Mouse (Mus musculus): ENCODE measurements around the gene Daam1. TPM values are rescaled to one million over a fixed set of nuclear protein-coding genes. Genes with fewer than 3 reads are reported as not detected.

Gene Daam1
- total RNA-seq (2014; rRNA removed): 32.3 and 33.4 TPM in 2 replicates
- 5.5 and 7.7 TPM in 2 replicates for polyA plus RNA-seq (2012; rRNA removed)

- under 1% methylated on average over 34 of the region's 35 CpGs for WGBS
- H3K79me2 ChIP-seq (ENCODE audit: control insufficient read depth, insufficient read depth, low read length): peaks cover 14% of the 10 kb centered on the region; the same call in 1 of the 2 replicates
- peak within 1 kb of the TSS; percentile 92 for H3K9ac ChIP-seq (ENCODE audit: low read depth, low read length)
- H3K4me1 ChIP-seq (ENCODE audit: control insufficient read depth, insufficient read depth, low read length): peaks cover 17% of the 10 kb centered on the region
- H3K36me3 ChIP-seq (ENCODE audit: control insufficient read depth, insufficient read depth, low read length): no peaks in the 10 kb centered on the region
- peak; percentile 97 for TF ChIP-seq POLR2A (IDR thresholded peaks at IDR 0.05; ENCODE audit: extremely low read depth, insufficient read depth, low read length)
- peak; percentile 73 for TF ChIP-seq CTCF (IDR thresholded peaks at IDR 0.05; ENCODE audit: low read depth, low read length)
- peak; percentile 99 for DNase-seq (ENCODE audit: extremely low read depth, low read depth, low spot score)
- peak within 1 kb of the TSS; percentile 86 for H3K4me3 ChIP-seq (ENCODE audit: insufficient read depth, low read depth, low read length)
- H3K27me3 ChIP-seq (ENCODE audit: control insufficient read depth, insufficient read depth, low read length): no peaks in the 10 kb centered on the region
- peak within 1 kb of the TSS; percentile 77 for H3K27ac ChIP-seq (replicated peaks; ENCODE audit: insufficient read depth, low read depth, low read length)
Observed at GRCm38 (mm10) chr12:71830607-71831257, at the start of gene Daam1. Gene Daam1 (plus strand): TSS chr12:71831078.

DNA sequence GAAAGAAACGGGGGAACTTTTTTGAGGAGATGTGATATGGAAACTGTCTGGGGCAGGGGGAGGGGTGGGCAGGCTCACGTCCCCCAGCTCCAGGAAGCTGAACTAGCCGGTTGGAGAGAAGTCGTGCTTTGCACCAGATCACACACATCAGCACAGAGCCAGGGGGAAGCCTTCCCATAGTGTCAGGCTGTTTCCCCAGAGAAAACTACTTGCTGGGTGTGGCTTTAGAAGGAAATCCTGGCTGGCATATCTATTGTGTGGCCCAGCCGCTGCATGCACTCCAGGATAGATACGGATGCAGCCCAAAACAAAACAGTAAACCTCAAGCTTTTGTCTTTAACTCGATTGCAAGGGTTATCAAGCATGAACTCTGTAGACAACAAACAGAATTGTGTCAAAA, 49.7 kb upstream of the Daam1 start:
- Histone ChIP-seq H3K4me3 (ENCODE audit: insufficient read depth, low read depth, low read length) (no peak overlapping the region), H3K9ac (ENCODE audit: low read depth, low read length) (no peak overlapping the region), H3K27me3 (ENCODE audit: control insufficient read depth, insufficient read depth, low read length) (peaks cover 3% of the 10 kb centered on the region; the same call in 1 of the 2 replicates), H3K36me3 (ENCODE audit: control insufficient read depth, insufficient read depth, low read length) (no peaks in the 10 kb centered on the region), H3K27ac (replicated peaks; ENCODE audit: insufficient read depth, low read depth, low read length) (no peak overlapping the region), H3K4me1 (ENCODE audit: control insufficient read depth, insufficient read depth, low read length) (no peaks in the 10 kb centered on the region), H3K79me2 (ENCODE audit: control insufficient read depth, insufficient read depth, low read length) (no peaks in the 10 kb centered on the region)
- TF ChIP-seq POLR2A (IDR thresholded peaks at IDR 0.05; ENCODE audit: extremely low read depth, insufficient read depth, low read length): no peak
- no peak for TF ChIP-seq CTCF (IDR thresholded peaks at IDR 0.05; ENCODE audit: low read depth, low read length)
- 61% methylated on average over 7 of the region's 7 CpGs for WGBS
- no peak for DNase-seq (ENCODE audit: extremely low read depth, low read depth, low spot score)

- Histone ChIP-seq H3K4me1 (ENCODE audit: control insufficient read depth, insufficient read depth, low read length) (no peaks in the 10 kb centered on the region), H3K79me2 (ENCODE audit: control insufficient read depth, insufficient read depth, low read length) (no peaks in the 10 kb centered on the region), H3K4me3 (ENCODE audit: insufficient read depth, low read depth, low read length) (no peak overlapping the region), H3K27ac (replicated peaks; ENCODE audit: insufficient read depth, low read depth, low read length) (no peak overlapping the region), H3K36me3 (ENCODE audit: control insufficient read depth, insufficient read depth, low read length) (no peaks in the 10 kb centered on the region), H3K9ac (ENCODE audit: low read depth, low read length) (no peak overlapping the region), H3K27me3 (ENCODE audit: control insufficient read depth, insufficient read depth, low read length) (no peaks in the 10 kb centered on the region)
- TF ChIP-seq POLR2A (IDR thresholded peaks at IDR 0.05; ENCODE audit: extremely low read depth, insufficient read depth, low read length) (no peak), CTCF (IDR thresholded peaks at IDR 0.05; ENCODE audit: low read depth, low read length) (no peak)
- 91% methylated on average over 3 of the region's 3 CpGs for WGBS
- no peak for DNase-seq (ENCODE audit: extremely low read depth, low read depth, low spot score)
Observed at GRCm38 (mm10) chr12:71783970-71784369, 46.9 kb upstream of the Daam1 start.

DNA sequence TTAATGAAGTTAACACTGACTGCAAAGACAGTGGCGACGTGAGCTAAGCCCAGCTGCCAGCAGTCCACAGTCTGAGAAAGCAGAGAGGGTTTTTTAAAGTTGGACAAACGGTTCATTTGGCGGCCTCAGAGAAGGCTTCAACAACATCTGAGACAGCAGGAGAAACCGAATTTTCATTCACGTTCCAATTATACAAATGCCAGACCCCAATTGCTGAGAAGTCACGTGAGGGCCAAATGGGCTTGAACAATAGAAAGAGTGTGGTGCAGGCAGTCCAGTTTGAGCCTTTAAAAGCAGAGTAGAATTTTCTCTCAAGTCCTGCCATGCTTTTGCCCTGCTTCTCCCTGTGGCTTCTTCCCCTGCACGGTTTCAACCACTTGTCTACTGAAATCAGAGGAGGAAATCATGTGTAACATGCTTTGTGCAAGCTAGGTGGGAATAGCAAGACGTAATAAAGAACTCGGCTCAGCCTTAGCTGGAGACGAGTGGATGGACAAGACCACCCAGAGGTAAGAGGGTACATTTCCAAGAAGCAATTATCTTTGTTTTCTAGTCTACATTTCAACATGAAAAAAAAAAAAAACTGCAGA, 46.1 kb upstream of the Daam1 start:
- TF ChIP-seq POLR2A (IDR thresholded peaks at IDR 0.05; ENCODE audit: extremely low read depth, insufficient read depth, low read length) (no peak), CTCF (IDR thresholded peaks at IDR 0.05; ENCODE audit: low read depth, low read length) (no peak)
- 89% methylated on average over 11 of the region's 11 CpGs for WGBS
- Histone ChIP-seq H3K4me1 (ENCODE audit: control insufficient read depth, insufficient read depth, low read length) (no peaks in the 10 kb centered on the region), H3K9ac (ENCODE audit: low read depth, low read length) (no peak overlapping the region), H3K79me2 (ENCODE audit: control insufficient read depth, insufficient read depth, low read length) (no peaks in the 10 kb centered on the region), H3K36me3 (ENCODE audit: control insufficient read depth, insufficient read depth, low read length) (no peaks in the 10 kb centered on the region), H3K4me3 (ENCODE audit: insufficient read depth, low read depth, low read length) (no peak overlapping the region), H3K27me3 (ENCODE audit: control insufficient read depth, insufficient read depth, low read length) (no peaks in the 10 kb centered on the region), H3K27ac (replicated peaks; ENCODE audit: insufficient read depth, low read depth, low read length) (no peak overlapping the region)
- no peak for DNase-seq (ENCODE audit: extremely low read depth, low read depth, low spot score)

DNA sequence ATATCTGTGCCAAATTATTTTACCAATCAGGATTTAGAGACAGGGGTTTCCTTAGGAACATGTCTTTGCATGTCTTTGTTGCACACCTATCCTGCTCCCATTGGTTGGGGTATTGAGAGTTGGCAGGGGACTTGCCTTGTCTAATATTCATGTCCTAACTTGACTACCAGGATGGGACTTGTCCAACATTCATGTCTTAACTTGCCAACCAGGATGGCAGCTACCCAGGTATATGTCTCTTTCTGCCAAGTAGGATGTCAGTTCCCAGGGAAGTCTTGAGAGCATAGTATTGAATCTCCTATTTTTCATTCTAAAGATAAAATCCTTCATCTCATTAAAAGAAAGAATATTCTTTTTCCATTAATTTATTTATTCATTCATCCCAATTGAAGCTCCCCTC, 44.4 kb upstream of the Daam1 start:
- TF ChIP-seq CTCF (IDR thresholded peaks at IDR 0.05; ENCODE audit: low read depth, low read length): no peak
- TF ChIP-seq POLR2A (IDR thresholded peaks at IDR 0.05; ENCODE audit: extremely low read depth, insufficient read depth, low read length): no peak
- no peak overlapping the region for H3K27ac ChIP-seq (replicated peaks; ENCODE audit: insufficient read depth, low read depth, low read length)
- H3K36me3 ChIP-seq (ENCODE audit: control insufficient read depth, insufficient read depth, low read length): no peaks in the 10 kb centered on the region
- no peaks in the 10 kb centered on the region for H3K4me1 ChIP-seq (ENCODE audit: control insufficient read depth, insufficient read depth, low read length)
- no peak overlapping the region for H3K4me3 ChIP-seq (ENCODE audit: insufficient read depth, low read depth, low read length)
- H3K79me2 ChIP-seq (ENCODE audit: control insufficient read depth, insufficient read depth, low read length): no peaks in the 10 kb centered on the region
- no peaks in the 10 kb centered on the region for H3K27me3 ChIP-seq (ENCODE audit: control insufficient read depth, insufficient read depth, low read length)
- no peak overlapping the region for H3K9ac ChIP-seq (ENCODE audit: low read depth, low read length)
- DNase-seq (ENCODE audit: extremely low read depth, low read depth, low spot score): no peak

GRCm38 (mm10) chr12:71788791-71789190, 42.1 kb upstream of the Daam1 start:
- H3K27me3 ChIP-seq (ENCODE audit: control insufficient read depth, insufficient read depth, low read length): no peaks in the 10 kb centered on the region
- no peak overlapping the region for H3K27ac ChIP-seq (replicated peaks; ENCODE audit: insufficient read depth, low read depth, low read length)
- DNase-seq (ENCODE audit: extremely low read depth, low read depth, low spot score): no peak
- H3K9ac ChIP-seq (ENCODE audit: low read depth, low read length): no peak overlapping the region
- WGBS: 75% methylated on average over 4 of the region's 4 CpGs
- no peaks in the 10 kb centered on the region for H3K4me1 ChIP-seq (ENCODE audit: control insufficient read depth, insufficient read depth, low read length)
- H3K4me3 ChIP-seq (ENCODE audit: insufficient read depth, low read depth, low read length): no peak overlapping the region
- H3K79me2 ChIP-seq (ENCODE audit: control insufficient read depth, insufficient read depth, low read length): no peaks in the 10 kb centered on the region
- no peak for TF ChIP-seq CTCF (IDR thresholded peaks at IDR 0.05; ENCODE audit: low read depth, low read length)
- no peak for TF ChIP-seq POLR2A (IDR thresholded peaks at IDR 0.05; ENCODE audit: extremely low read depth, insufficient read depth, low read length)
- H3K36me3 ChIP-seq (ENCODE audit: control insufficient read depth, insufficient read depth, low read length): no peaks in the 10 kb centered on the region
